Mouse (Mus musculus) bone marrow macrophage, adult 2 months (primary cell): ENCODE data around the gene Rasl10a. TPM values are rescaled to one million over a fixed set of nuclear protein-coding genes. Genes with fewer than 3 reads are reported as not detected.
A peak's percentile ranks its signal among the peaks of the same experiment; 100 is the strongest.

ENCODE experiments used
- H3K27ac ChIP-seq: 2 replicates; pipeline ENCODE4 v1.5.1; 2012; ENCODE audit warnings: low read depth, low read length; ENCODE audit not compliant: insufficient read depth
- H3K4me1 ChIP-seq: 2 replicates; pipeline ENCODE4 v1.6.1; 2012; ENCODE audit warnings: low read length; ENCODE audit not compliant: control insufficient read depth, insufficient read depth
- H3K4me3 ChIP-seq: 2 replicates; pipeline ENCODE4 v1.5.1; 2012; ENCODE audit warnings: mild to moderate bottlenecking, low read length, moderate library complexity; ENCODE audit not compliant: insufficient read depth
- CTCF ChIP-seq: IDR thresholded peaks from 2 replicates; pipeline ENCODE4 v1.5.1; 2012; ENCODE audit warnings: low read depth, mild to moderate bottlenecking, low read length, moderate library complexity
- POLR2A ChIP-seq: IDR thresholded peaks from 2 replicates; pipeline ENCODE4 v1.6.1; 2012; ENCODE audit warnings: mild to moderate bottlenecking, low read depth, low read length, borderline replicate concordance
- polyA plus RNA-seq: library from polyadenylated mRNA; stranded (reverse); fragments of >200 nt; gene quantifications from 2 replicates; pipeline ENCODE4 v1.2.4, GENCODE M21; 2012; ENCODE audit not compliant: missing spikeins, insufficient read depth, insufficient read length

The Rasl10a gene
- polyA plus RNA-seq, 1 experiment = not detected

- H3K4me3 ChIP-seq = no peak overlapping the region
- H3K4me1 ChIP-seq = peaks cover 18% of the 10 kb centered on the region
- TF ChIP-seq POLR2A (no peak), CTCF (no peak)
- H3K27ac ChIP-seq = no peak overlapping the region
These were observed 3.0 kb downstream of the Rasl10a start for GRCm38 (mm10) chr11:5060756-5061412.

- peaks cover 22% of the 10 kb centered on the region for H3K4me1 ChIP-seq
- H3K27ac ChIP-seq = no peak overlapping the region
- H3K4me3 ChIP-seq = peak overlapping the region; percentile 45
- no peak for TF ChIP-seq POLR2A
These were observed 3.6 kb downstream of the Rasl10a start for GRCm38 (mm10) chr11:5061413-5062139.

DNA sequence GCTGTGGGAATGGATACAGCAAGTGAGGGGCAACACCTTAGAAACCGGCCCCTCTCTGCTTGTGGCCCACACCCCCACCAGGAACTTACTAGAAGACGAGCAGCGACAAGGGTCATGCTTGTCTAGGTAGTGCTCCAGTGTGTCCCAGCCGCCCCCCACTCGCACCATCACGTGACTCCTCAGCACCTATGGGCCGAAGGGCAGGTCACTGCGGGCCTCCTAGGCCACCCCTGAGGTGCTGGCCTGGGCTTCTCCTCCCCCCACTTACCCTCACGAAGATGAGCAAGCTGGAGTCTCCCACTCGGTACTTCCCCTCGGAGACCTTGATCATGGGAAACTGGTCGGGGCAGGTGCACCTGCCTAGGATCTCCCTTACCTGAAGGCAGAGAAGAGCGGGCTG lies 4.4 kb downstream of the Rasl10a start:
- no peak overlapping the region for H3K27ac ChIP-seq
- H3K4me1 ChIP-seq = peaks cover 22% of the 10 kb centered on the region
- H3K4me3 ChIP-seq = peak overlapping the region; percentile 45
- TF ChIP-seq CTCF = no peak
- no peak for TF ChIP-seq POLR2A

GRCm38 (mm10) chr11:5062860-5063505 lies 5.1 kb downstream of the Rasl10a start:
- TF ChIP-seq POLR2A (no peak), CTCF (no peak)
- Histone ChIP-seq H3K4me1 (peaks cover 22% of the 10 kb centered on the region), H3K4me3 (no peak overlapping the region), H3K27ac (no peak overlapping the region)

GRCm38 (mm10) chr11:5063561-5064281 lies 5.8 kb downstream of the Rasl10a start:
- H3K4me1 ChIP-seq = peaks cover 19% of the 10 kb centered on the region
- H3K4me3 ChIP-seq = peak overlapping the region; percentile 66; the same call in 1 of the 2 replicates

DNA sequence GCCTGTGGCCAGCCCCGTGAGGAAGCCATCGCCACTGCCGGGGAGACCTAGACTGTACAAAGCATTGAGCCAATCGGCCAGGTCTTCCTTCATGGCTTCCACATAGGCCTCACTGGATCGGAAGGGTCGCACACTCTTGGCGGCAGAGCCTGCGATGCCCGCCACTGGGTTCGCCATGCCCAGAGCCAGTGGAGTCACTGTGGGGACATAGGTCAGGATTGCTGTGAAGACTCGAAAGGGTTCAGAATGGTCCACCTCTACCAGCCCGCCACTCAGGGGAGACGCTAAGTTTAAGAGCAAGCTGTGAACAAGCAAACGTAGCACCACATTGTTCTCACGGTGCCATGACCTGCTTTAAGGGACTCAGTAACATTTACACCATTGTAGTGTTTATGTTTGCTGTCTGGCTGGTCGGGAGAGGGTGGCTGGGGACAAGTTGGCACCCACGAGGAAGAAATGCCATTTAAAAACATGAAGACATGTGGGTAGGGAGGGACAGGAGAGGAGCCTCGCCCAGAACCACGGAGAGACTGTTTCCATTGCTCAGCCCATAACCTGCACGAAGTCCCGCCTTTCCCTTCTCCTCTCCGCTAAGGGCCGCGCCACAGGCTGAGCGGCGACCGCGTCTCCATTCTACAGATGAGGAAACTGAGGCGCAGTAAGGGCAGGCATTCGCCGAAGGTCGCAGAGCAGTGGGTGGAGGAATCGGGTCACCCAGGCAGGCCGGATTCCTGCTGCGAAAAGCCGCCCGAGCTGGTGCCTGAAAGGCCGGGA lies 6.5 kb downstream of the Rasl10a start:
- Histone ChIP-seq H3K4me3 (peak overlapping the region; percentile 66), H3K4me1 (peaks cover 19% of the 10 kb centered on the region), H3K27ac (no peak overlapping the region)
- TF ChIP-seq POLR2A = no peak
- no peak for TF ChIP-seq CTCF

More at GRCm38 (mm10) chr11:5063561-5064281, 5.8 kb downstream of the Rasl10a start:
- H3K27ac ChIP-seq = no peak overlapping the region
- no peak for TF ChIP-seq POLR2A
- no peak for TF ChIP-seq CTCF

DNA sequence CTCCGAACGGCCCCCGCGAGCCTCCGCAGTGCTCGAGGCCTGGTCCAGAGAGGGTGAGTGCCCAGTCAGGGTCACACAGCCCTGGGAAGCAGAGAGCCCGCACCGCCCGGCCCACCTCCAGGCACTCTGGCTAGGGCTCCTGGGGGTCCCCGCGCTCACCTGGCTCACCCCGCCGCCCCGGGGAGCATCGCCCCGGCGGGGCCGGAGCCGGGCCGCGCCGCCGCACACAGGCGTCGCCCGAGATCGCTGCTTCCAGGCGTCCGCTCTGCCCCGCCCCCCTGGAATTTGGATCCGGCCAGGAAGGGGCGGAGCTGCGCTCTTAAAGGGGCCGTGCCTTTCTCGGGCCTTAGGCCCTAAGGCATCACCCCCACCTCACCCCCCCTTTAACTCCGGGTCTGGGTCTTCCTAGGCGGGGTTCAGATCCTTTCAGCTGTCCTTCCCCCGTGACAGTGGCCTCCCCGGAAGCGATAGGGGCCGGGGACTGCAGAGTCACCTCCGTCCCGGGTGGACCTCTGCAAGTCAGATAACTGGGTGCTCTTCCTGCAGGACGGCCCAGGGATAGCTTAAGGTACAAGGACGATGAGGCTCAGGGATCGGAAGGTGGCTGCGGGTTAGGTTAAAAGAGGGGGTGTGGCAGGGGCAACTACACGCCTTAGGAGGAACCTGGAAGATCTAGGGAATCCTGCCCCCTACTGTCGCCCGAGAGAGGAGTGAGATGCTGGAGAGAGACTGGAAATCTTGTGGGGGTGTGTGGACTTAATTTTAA lies 7.3 kb downstream of the Rasl10a start, which contains the start of gene Gas2l1:
Gas2l1 (minus strand) TSS at position 272 of the 766 bp plus-strand sequence.
- Histone ChIP-seq H3K4me3 (peak within 1 kb of the TSS; percentile 66), H3K27ac (peak within 1 kb of the TSS; percentile 61), H3K4me1 (peaks cover 19% of the 10 kb centered on the region)
- TF ChIP-seq CTCF (peak; percentile 76), POLR2A (no peak)

DNA sequence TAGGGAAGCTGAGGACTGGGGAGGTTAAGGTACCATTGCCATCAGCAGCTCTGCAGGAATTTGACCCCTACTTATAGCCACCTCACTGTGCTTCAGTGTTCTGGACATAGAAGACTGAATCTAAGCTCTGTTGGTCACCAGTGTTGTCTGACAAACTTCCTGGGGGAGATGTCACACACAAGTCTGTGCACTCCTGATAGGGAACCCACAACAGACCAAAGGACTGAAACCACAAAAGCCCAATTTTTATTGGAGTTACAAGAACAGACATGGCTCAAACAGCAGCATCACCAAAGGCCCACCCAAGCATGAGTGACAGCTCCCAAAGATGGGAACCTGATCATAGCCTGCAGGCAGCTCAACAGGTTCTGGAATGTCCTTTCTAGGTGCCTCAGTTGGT lies 9.1 kb downstream of the Rasl10a start:
- Histone ChIP-seq H3K27ac (no peak overlapping the region), H3K4me3 (no peak overlapping the region), H3K4me1 (peaks cover 16% of the 10 kb centered on the region)
- no peak for TF ChIP-seq CTCF
- no peak for TF ChIP-seq POLR2A
